Mouse (Mus musculus) 3134 (cell line): ENCODE results near the gene Clta.

Source experiments
- DNase-seq: peaks from one replicate; pipeline ENCODE4 v3.0.0-alpha.2; 2011; ENCODE audit warnings: low spot score; ENCODE audit not compliant: insufficient read length; ENCODE audit errors: extremely low read depth

The Clta gene

DNA sequence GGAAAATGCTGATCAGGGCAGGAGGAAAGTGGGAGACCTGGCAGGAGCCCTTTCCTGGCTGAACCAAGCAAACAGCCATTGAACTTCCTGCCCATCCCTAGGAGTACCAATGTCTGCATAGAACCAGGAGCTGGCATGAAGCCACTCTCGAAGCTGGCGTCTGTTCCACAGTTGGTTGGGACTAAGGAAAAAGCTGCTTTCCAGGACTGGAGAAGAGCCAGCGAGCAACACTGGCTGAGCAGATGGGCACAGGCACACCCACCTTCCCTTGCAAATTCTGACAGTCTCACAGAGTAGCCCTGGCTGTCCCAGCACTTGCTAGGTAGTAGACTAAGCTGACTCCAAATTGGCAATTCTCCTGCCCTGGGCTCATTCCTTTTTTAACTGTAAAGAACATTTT is 24.5 kb upstream of the Clta start:
- peak; percentile 36 for DNase-seq

DNA sequence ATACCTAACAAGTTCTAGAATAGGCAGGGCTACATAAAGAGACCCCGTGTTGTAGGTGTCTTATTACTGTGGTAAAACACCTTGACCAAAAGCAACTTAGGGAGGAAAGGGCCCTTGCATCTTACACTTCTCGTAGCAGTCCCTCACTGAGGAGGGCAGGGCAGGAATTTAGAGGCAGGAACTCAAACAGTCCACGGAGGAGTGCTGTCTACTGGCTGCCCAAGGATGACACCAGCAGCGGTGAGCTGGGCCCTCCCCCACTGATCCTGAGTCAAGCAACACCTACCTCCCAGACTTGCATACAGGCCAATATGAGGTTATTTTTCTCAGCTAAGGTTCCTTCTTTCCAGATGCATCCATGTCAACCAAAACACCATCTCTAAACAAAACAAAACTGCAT is 24.0 kb upstream of the Clta start:
- no peak for DNase-seq

DNA sequence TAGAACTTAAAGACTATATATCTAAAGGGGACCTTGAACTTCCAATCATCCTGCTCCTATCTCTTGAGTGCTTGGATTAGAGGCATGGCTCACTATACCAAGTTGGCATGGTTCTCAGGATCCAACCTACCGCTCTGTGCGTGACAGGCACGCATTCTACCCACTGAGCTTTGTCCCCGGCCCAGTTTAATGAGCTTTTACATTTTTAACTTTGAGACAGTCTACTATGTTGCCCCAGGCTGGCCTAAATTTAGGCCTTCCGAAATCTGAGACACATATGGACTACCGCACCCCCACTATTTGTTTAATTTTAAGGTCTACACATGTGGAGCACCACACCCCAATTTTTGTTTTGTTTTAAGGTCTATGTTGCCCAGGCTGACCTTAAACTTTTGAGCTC is 23.4 kb upstream of the Clta start:
- no peak for DNase-seq

DNA sequence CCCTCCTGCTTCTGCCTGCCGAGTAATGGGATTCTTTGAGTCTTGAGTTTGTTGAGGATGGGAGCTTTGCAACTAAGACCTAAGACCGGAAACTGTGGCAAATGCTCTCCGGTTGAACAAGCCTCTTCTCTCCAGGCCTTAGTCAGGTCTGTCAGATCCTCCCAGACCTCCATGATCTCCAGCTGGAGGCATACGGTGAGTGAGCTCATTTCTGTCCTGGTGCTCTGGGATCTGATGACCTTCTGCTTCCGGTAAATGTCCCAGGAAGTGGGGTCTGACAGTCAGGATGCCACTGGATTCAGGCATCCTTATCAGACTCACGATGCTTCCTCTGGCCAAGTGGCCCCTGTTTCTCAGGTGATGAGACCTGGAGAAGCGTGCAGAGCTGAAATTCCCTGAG is 23.0 kb upstream of the Clta start:
- DNase-seq, result no peak

DNA sequence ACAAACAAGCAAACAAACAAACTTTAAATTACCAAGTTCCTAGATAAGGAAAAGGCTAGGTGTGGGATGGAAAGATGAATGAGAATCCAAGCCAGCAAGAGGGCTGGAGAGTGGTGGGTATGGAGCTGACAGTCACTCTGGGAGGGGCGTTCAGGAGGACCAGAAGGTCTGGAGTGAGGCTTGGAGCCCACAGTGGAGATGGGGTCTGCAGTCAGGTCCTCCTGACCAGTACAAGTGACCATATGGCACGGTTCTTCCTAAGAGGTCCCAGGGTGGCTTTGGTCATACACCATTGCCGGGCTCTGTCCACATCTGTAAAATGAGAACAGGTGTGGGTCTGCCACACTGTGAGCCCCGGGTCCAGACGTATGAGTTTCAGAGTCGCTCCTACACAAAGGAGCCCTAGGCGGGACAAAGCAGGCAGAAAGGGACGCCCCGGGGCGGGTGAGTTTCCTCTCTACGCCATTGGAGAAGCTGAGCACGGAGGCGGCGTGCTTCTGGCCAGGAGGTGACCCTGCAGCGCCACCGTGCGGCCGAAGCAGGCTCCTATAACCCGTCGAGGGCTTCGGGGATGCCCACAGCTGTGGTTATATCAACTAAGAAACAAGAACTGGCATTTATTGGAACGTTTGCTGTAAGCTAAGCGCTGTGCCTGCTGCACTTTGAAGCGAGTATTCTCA is 22.1 kb upstream of the Clta start:
- DNase-seq, result peak; percentile 89

DNA sequence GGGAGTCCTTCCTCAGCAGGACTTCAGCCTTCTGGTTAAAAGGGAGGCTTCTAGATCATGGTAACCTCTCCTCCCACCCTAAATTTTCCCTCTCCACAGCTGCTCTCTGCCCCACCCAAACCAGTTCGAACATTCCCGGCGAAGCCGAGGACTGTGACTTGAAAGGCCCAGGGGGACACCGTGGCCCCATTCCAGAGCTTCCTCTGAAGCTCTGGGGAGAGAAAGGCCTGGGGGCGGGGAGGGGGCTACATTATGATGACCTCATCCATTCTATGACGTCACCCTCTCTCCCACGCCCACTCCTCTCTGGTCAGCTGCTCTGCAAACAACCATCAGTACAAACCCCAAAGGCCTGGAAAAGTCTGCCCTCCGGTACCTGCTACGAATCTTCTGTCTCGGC is 21.1 kb upstream of the Clta start, which contains the start of gene Ccin:
Ccin (plus strand) TSS at position 303 of the 400 bp plus-strand sequence.
- no peak for DNase-seq

DNA sequence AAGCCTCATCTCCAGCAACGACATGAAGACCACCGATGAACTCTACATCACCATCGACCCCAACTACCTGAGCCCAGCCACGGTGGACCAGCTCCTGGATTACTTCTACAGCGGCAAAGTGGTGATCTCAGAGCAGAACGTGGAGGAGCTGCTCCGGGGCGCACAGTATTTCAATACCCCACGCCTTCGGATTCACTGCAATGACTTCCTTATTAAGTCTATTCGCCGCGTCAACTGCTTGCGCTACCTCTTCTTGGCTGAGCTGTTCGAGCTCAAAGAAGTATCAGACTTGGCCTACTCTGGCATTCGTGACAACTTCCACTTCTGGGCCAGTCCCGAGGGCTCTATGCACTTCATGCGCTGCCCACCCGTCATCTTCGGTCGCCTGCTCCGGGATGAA is 20.5 kb upstream of the Clta start:
- DNase-seq, result no peak

DNA sequence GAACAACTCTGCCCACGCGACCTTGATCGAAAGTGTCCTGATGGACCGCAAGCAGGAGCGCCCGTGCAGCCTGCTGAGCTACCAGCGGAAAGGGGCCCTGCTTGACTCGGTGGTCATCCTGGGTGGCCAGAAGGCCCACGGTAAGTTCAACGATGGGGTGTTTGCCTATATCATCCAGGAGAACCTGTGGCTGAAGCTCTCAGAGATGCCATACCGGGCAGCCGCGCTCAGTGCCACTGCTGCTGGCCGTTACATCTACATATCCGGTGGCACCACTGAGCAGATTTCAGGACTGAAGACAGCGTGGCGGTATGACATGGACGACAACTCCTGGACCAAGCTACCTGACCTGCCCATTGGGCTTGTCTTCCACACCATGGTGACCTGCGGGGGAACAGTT is 19.9 kb upstream of the Clta start:
- DNase-seq, result no peak

DNA sequence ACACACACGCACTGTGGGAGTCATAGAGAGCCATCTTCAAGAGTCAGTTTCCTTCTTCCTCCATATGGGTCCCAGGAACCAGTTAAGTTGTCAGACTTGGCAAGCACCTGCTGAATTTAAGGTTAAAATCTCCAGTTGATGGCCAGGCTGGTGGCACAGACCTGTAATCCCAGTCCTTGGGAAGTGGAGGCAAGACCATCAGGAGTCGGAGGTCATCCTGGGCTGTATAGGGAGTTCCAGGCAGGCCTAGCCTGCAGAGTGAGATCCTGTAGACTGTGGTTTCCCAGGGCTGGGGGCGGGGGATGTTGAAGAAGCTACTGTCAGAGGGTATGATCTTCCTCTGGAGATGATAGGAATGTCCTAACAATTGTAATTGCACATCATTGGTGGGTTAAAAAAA is 15.3 kb upstream of the Clta start:
- no peak for DNase-seq

DNA sequence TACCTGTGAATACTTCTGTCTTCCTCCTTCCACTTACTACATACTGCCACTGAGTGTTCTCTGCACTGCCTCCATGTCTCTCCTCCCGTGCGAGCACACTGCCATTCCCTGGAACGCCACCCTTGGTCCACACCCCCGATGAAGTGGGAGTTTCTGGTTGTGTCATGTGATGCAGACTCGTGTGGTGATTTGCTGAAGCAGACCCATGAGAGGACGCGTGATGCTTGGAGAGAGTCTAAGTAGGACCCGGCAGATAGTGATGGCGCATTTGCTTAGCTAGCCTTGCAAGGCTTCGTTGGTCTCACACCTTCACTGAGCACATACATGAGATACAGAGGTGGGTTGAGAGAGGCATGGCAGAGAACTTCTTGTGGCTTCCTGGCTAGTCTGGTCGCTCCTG is 11.2 kb upstream of the Clta start:
- no peak for DNase-seq

DNA sequence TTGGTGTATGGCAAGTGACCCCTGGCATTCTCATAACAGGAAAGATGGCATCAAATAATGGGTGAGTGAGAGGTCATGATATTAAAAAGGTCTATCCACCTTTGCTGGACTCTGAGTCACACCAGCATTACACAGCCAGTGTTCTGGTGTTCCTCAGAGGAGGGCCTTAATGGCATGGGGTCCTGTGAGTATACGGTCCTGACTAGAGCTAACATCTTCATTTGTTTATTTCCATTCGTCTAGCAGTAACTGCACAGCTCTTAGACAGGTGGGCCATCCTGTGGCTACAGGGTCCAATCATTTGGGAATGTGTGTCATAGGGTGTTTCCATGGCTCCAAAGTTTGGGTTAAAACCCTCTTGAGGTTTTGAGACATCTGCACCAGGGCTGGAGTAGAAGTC is 9.9 kb upstream of the Clta start:
- no peak for DNase-seq

DNA sequence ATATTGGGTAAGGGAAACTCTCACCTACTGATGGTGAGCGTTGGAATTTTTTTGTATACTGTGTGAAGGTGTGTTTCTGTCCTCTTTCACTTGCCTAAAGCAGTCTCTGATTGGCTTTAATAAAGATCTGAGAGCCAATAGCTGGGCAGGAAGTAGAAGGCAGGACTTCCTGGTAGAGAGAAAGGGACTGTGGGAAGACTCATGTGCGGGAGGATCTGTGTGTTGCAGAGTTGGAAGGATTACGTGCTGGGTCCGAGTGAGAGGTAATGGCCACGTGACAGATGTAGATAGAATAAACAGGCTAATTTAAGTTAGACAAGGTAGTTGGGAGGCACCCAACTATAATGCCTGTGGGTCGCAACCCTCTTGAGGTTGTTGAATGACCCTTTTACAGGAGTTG is 630 bp upstream of the Clta start:
- DNase-seq, result no peak

DNA sequence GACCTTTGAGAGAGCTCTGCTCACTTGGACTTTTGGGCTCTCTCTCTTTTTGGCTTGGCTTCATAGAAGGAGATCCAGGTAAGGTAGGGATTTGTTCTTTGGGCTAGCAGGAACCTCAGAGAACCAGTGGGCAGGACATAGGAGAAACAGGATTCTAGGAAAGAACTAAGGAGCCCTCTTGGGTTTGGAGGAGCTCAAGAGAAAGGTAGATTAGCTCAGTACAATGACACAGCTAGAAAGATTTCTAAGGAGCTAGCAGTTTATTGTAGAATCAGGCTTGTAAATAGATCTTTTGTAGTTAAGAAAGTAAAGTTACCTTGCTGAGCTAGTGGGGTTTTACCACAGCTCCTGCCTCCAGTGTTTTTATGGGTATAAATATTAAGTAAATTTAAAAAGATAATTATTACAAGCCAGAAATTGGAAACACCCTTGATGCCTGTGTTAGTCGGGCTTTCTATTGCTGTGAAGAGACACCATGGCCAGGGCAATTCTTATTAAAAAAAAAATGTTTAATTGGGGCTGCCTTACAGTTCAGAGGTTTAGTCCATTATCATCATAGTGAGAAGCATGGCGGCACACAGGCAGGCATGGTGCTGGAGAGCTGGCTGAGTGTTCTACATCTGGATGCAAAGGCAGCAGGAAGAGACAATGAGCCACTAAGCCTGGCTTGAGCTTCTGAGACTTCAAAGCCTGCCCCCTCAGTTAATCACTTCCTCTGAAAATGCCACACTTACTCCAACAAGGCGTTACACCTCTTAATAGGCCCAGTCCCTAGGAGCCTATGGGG is 564 bp downstream of the Clta start:
- DNase-seq, result no peak

DNA sequence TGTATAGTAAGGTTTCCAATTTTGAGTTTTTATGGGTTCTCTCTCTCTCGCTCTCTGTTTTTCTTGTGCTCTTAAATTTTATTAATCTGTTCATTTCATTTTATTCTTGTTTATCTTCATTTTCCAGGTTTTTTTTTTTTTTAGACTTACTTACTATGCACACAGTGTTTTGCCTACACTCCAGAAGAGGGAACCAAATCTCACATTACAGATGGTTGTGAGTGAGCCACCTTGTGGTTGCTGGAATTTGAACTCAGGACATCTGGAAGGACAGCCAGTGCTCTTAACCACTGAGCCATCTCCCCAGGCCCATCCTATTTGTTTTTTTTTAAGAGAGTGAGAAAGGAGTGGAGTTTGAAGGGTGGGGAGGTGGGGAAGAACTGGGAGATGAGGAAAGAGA is 5.9 kb downstream of the Clta start:
- no peak for DNase-seq

DNA sequence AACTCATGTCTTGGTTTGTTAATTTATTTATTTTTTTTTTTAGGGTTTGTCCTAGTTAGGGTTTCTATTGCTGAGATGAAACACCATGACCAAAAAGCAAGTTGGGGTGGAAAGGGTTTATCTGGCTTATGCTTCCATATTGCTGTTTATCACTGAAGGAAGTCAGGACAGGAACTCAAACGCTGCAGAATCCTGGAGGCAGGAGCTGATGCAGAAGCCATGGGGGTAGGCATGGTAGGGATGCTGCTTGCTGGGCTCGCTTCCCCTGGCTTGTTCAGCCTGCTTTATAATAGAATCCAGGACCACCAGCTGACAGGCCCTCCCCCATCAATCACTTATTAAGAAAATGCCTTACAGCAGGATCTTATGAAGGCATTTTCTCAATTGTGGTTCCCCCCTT is 6.6 kb downstream of the Clta start:
- DNase-seq, result no peak

DNA sequence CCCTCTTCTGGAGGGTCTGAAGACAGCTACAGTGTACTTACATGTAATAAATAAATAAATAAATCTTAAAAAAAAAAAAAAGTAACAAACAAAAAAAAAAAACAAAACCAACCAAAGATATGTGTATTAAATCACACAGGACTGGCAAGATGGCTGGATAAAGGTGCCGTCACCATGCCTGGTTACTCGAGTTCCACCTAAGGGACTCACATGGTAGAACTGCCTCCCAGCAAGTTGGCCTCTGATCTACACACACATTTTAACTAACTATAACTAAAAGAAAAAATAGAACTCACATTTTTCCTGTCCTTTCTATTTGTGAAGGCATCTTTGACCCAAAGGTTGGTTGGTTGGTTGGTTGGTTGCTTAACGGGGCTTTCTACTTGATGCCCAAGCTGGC is 7.5 kb downstream of the Clta start:
- no peak for DNase-seq

DNA sequence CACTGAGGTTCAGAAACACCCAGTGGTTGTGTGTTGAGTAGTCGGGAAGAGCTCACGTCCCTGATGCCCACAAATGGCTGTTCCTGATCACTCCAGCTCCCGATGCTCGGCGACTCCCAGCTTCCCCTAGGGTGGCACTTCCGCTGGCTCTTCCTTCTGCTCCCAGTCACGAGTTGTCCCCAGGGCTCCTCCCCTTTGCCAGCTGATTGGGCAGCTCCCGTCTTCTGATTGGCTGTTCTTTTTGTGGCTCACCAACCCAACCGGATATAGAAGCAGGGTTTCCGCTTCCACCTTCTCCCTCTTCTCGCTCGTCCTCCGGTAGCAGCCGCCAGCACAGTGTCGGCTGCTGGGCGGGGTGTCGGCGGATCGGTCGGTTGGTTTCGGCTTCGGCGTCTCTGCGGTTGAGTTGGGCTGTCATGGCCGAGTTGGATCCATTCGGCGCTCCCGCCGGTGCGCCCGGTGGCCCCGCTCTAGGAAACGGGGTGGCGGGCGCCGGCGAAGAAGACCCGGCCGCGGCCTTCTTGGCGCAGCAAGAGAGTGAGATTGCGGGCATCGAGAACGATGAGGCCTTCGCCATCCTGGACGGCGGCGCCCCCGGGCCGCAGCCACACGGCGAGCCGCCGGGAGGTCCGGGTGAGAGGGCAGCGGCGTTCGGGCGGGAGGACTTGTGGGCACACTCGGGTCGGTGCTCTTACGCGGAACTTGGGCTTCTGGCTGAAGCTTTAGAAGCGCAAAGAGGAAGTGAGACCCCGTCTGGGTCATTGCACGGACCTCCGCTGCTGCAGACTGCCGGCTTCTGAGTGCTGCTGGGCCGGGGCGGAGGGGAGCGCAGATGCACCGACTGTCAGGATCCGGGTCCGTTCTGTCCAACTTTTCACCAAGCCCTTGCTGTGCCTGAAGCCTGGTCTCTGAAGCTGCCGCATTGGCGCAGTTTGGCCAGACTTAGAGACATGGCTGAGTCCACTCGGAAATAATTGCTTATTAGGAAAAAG is 8.4 kb downstream of the Clta start:
- peak; percentile 90 for DNase-seq

DNA sequence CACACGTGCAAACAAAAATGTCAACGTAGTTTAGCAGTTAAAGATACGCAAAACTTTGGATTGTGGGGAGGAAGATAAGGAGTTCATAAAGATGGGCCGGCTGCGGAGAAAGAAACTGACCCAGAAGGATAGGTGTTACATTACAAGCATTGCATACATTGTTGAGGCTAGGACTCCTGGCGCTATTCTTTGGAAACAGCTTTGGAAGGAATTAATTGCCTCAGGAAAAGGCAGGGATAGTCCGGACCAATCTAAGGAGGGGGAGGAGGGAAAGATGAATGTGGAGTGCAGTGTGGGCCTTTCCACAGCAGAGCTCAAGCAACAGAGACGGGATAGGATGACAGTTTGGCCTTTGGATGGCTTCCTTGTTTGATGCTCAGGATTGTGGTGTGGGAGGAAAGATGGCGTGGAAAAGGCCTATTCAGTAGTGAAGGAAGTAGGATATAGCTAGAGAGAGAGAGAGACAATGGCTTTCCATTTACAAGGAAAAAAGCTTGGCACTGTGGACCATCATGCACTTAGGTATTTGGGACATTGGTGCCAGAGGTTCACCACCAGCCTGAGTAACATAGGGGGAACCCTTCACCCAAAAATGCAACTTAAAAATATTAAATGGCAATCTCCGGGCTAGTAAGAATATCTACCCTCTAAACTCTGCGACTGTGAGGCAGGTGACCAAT is 9.3 kb downstream of the Clta start:
- DNase-seq, result no peak

DNA sequence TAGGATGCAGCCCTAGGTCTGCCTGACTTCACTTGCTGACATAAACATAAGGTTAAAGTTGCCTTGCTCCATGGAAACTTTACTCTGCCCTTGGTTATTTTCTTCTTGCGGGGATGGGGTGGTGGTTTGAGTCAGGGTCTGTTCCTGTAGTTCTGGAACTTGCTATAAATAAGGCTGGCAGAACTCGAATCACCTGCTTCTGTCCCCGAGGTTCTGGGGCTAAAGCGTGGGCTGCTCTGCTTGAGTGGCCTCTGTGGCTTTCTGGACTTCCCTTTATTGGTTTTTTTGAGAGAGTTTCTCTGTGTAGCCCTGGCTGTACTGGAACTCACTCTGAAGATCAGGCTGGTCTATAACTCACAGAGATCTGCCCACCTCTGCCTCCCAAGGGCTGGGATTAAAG is 11.8 kb downstream of the Clta start:
- no peak for DNase-seq

DNA sequence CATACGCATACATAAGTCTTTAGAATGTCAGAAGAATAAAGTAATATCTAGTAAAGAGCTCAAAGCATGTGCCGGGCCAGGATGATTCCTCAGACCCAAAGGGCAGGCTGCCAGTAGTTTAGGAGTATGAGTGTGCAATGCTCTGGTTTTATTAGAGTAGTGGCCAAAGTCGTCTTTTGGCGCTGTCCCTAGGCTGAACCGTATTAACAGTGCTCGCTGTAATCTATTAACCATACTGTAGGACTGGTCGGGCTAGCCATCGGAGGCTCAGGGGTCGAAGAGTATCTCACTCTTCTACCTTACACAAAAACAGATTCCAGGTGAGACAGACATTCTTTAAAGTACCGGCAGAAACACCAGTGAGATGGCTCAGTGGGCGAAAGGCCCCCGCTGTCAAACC is 12.5 kb downstream of the Clta start:
- DNase-seq, result no peak

DNA sequence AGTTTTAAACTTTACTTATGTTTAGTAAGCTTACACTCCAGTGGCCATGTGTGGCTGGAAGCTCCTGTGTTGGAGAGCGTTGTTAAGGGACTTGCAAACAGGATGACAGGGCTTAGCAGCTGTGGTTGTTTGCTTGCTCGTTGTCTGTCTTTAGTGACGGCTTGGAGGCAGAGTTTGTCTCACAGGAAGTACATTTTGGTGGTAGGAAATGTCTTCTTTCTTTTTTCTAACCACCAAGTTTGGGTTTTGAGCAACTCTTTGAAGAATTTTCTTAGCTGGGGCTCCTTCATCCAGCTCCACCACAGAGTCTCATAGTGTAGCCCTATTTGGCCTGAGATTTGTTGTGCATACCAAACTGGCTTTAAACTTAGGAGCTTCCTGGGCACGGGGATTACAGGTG is 18.1 kb downstream of the Clta start:
- no peak for DNase-seq
